Mouse (Mus musculus) erythroid progenitor cell, adult 5-6 weeks (primary cell): ENCODE measurements around the gene Prss12. TPM values are rescaled to one million over a fixed set of nuclear protein-coding genes. Genes with fewer than 3 reads are reported as not detected.

Experiments
- ATAC-seq: replicated peaks from 2 replicates; pipeline ENCODE4 v1.8.0; 2016; ENCODE audit warnings: moderate number of reproducible peaks, mild to moderate bottlenecking, moderate TSS enrichment, inconsistent platforms; ENCODE audit not compliant: poor library complexity, low FRiP score, severe bottlenecking
- total RNA-seq, 2 experiments: library from RNA; stranded (forward) in 1 of 2; stranded (reverse) in 1 of 2; fragments of 150-400 nt in 1 of 2; fragments of 186-747, 209-891 nt in 1 of 2; gene quantifications; 2 replicates each; pipeline versions ENCODE4 v1.2.3 to v1.2.4; 2015 to 2017; ENCODE audit warnings: low replicate concordance in 2 of 2

Prss12 gene
- total RNA-seq (2015; ENCODE audit: low replicate concordance) (not detected in 2 replicates), total RNA-seq (2017; ENCODE audit: low replicate concordance) (not detected in 2 replicates)

DNA sequence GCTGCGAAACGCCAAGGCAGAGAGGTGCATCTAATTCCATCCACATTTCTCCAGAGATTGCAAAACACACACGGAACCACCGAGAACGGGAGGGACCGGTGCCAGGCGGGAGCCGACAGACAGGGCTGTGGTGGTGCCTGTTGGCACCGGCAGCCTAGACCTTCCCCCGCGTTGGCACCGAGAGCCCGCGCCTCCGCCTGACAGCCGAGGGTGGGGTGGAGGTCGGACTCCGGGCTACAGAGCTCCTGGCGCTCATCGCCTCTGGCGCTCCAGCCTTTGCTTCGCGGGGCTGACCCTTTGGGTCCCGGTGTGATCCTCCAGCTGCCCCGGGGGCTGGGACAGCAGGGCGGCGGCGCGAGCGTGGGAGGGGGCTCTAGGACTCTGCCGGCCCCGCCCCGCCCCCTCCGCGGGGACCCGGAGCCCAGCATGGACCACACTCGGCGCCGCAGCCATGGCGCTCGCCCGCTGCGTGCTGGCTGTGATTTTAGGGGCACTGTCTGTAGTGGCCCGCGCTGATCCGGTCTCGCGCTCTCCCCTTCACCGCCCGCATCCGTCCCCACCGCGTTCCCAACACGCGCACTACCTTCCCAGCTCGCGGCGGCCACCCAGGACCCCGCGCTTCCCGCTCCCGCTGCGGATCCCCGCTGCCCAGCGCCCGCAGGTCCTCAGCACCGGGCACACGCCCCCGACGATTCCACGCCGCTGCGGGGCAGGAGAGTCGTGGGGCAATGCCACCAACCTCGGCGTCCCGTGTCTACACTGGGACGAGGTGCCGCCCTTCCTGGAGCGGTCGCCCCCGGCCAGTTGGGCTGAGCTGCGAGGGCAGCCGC lies at the start of gene Prss12:
Gene Prss12, plus strand, starts transcription at position 206 of the 830 bp plus-strand sequence.
- ATAC-seq = no peak

GRCm38 (mm10) chr3:123397562-123398481 lies 48.9 kb upstream of the Prss12 start:
- ATAC-seq = no peak

DNA sequence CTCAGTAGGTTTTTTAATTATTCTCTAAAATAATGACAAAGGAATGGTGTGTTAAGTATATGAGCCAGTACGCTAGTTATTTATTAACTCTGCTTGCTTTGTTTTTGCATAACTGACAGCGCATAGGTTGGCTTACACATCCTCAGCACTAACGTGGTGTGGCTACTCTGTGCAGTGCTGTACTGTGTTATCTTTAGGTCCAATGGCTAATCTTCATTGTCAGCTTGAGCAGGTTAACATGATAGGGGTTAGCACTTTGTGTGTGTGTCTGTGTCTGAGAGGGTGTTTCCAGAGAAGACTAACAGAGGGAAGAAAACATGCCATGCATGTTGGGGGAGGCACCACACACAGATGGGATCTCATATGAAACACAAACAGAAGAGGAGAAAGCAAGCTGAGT lies 41.8 kb upstream of the Prss12 start:
- ATAC-seq = no peak

- no peak for ATAC-seq
Observed at GRCm38 (mm10) chr3:123411821-123412578, 34.7 kb upstream of the Prss12 start.

DNA sequence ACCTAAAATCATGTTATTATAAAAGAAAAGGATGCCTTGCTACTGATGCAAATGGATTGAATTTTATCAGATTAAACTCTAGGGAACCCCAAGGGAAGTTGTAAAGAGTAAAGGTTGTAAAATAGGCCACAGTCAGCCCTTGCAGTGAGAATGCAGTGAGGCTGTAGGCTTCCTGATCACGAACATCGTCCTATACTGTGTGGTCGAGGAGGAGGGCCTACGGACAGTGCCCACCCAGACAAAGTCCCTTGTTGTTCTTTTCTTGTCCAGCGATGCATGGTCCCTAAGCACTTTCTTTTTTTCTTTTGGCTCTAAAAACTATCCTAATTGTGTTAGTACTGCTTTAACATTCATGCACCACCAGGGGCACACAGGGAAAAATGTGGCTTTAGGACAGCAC lies 33.5 kb upstream of the Prss12 start:
- no peak for ATAC-seq

DNA sequence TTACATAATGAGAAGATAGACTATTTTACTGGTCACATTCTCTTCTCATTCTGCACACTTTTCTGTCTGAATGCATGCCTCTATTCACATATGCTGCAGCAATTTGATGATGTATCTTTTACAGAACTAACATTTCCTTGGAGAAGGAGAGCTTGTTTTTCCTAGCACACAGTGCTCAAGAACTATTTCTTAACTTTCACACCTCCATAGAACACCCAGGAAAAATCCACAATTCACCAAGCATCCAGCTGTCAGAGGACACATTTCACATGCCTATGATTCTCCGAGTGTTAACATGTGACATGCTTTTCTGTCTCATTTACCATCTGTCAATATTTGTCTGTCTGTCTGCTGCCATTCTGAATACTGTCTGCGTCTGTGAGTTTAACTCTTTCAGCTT lies 21.1 kb upstream of the Prss12 start:
- ATAC-seq = no peak

DNA sequence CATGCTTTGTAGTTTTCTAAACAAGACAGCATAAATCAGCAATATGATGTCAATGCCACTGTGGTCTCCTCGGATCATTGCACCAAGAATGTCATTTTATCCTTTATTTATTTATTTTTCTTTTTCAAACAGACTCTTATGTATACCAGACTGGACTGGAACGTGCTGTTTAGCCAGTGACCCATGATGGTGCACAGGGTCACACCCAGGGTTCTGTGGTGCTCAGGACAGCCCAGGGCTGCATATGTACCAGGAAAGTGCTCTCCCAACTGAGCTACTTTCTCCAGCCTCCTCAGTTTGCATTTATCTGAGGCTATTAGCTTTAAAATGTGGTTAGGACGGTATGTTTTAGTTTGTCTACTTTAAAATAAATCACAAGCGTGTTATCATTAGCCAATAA lies 18.7 kb upstream of the Prss12 start:
- no peak for ATAC-seq

DNA sequence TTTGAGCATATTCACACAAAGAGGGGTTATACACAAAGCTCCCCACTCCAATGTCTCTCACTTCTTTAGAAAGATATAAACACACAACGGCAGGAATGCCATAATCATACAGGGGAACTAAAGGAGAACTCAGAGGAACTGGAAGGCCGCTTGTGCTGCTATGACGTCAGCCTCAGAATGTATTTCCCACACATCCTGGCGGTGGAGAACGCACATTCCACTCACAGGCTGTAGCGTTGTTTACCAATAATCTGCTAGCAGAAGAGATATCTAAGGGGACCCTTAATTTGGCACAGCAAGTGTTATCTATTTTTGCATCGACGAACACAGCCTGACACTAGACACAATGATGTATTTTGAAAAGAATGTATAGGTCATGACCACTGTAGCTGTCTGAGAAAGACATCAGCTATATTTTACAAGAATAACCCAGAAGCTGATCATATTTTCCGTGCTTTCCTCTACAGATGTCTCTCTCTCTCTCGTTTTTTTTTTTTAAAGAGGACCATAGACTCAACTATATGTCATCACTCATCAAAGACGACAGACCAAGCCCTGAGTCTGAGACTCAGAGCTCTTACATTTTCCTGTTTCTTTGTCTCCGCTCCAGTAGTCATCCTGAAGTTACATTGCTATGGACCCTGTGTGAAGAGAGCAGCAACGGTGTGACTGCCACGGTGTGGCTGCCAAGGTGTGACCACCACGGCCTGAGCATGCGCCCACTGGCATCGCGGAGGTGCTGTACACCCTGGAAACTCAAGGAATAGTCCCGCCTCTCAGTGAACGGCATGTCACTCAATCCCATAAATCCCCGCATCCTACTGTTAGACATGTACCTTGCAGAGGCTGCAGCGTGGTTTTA lies 16.9 kb upstream of the Prss12 start:
- no peak for ATAC-seq

DNA sequence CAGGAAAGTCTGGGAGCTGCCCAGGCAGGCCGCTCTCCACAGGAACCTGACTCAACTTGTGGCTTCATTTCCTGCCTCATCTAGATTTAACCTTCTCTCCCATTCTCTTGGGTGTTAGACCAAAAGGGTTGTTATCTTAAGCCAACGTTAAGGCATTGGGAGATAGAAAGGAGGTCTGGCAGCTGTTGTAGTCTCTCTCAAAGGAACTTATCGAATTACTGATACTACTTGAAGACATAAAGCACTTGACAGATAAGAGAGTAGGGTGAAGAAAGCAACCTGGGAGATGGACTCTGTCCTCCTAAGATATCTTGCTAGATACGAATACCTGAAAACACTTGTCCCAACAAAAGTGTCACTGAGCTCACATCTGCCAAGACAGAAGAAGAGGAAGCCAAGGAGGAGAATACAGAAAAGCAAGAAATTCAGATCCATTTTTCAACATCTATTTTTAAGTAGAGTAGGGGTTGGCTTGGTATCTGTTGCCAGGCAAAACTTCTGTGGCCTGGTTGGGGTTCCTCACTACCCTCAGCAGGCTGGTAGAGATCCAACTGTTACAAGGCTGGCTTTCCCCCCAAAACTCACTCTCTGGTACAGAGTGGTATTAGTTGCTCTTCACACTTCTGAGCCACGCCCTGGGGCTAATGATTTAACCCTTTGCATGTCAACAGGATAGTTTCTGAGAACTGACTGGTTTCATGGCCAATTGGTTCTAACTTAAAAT lies 14.6 kb upstream of the Prss12 start:
- ATAC-seq = no peak

- ATAC-seq = no peak
Observed at GRCm38 (mm10) chr3:123433362-123433761, 13.4 kb upstream of the Prss12 start.

DNA sequence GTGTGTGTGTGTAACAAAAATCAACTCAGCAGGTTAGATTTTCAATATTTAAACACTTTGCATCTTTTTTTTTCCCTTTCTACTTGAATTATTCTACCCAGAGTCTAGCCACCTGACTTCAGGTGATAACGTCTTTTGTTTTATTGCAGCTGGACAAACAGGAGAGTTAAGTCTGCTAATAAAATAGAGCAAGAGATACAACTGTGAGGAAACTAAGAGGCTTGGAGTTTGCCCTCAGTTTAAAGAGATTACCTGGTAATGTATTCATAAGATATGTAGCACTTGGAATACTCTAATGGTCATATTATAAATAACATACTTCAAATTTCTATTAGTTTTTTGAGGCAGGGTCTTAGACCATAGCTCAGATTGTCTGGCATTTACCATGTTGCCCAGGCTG lies 9.1 kb upstream of the Prss12 start:
- no peak for ATAC-seq

DNA sequence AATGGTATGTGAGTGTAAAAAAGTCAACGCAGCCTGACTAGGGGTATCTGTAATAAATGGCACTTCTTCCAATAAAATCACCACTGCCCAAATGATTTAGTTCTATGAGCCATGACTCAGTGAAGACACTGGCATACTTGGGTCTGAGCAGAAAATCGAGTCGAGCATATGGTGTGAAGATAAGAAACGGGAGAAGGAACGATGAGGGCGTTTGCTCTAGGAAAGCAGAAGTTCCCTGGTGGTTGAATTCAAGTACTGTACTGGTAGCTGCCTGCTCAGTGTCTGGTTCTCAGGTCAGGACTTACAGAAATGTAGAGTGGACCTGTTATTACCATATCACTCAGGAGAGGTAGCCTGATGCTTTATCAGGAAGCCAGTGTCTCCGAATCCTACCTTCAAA lies 6.2 kb upstream of the Prss12 start:
- no peak for ATAC-seq

DNA sequence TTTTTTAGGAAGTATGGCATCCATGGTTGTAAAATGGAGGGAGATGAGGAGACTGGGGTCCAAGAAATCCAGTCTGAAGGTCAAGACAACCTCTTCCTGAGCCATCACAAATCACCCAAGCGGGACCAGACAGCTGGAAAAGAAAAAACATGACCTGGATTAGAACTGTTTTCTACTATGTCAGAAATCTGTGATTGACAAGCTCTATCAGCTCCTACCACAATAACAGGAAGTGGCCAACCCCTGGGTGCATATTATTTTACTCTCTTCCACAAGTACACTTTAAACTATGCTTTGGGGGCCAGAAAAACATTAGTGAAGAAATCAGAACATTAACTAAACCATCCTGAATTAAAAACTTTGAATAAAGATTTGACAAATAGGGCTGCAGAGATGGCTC lies 2.2 kb upstream of the Prss12 start:
- ATAC-seq = no peak

DNA sequence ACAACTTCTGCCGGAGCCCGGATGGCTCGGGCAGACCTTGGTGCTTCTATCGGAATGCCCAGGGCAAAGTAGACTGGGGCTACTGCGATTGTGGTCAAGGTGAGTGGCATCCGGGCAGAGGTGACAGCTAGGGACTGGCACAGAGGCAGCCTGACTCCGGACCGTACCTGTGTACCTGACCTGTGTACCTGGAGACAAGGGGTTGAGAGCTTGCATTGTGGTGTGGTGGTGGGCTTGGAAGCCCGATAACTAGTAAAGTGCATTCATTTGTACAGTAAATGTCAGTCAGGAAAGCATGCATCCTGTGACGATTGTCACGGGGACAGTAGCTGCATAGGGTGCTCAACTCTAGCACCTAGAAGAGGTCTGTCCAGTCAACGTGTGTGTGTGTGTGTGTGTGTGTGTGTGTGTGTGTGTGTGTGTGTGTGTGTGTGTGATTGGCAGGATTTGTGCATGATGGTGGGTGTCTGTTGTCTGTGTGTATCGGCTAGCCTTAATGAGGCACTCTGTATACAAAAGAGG lies 886 bp downstream of the Prss12 start:
- no peak for ATAC-seq

- ATAC-seq = no peak
Observed at GRCm38 (mm10) chr3:123448096-123448495, 1.4 kb downstream of the Prss12 start.

GRCm38 (mm10) chr3:123450107-123450506 lies 3.4 kb downstream of the Prss12 start:
- ATAC-seq = no peak

DNA sequence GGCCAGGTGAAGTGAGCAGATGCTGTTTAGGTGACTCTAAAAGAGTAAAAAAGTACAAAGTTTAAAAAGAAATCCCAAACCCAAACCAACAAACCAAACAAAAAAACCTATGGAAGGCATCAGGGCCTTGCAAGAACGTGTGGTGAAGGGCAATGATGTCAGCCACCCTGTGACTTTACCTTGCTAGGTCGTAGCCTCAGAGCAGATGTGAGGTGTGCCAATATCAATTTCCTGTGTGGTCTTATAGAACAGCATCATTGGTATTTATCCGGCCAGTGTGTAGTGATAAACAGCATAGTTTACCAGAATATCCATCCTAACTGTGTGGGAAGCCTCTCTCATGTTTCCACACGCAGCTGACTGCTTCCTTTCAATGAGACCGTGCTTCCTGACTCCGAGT lies 6.2 kb downstream of the Prss12 start:
- ATAC-seq = no peak

DNA sequence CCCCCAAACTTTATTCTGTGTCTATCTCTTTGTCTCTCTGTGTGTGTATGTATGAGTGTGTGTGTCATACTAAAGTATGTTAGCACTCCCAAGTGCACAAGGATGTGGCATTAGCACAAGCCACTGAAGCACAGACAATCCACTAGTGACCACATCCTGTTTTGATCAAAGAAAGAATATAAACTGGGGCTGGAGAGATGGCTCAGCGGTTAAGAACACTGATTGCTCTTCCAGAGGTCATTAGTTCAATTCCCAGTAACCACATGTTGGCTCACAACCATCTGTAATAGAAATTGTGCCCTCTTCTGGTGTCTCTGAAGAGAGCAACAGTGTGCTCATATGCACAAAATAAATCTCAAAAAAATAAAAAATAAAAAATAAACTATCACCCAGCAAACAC lies 12.8 kb downstream of the Prss12 start:
- no peak for ATAC-seq
